Mouse (Mus musculus): ENCODE results near the gene Tnfaip6.
A peak's percentile ranks its signal among the peaks of the same experiment; 100 is the strongest.

Tnfaip6 gene

DNA sequence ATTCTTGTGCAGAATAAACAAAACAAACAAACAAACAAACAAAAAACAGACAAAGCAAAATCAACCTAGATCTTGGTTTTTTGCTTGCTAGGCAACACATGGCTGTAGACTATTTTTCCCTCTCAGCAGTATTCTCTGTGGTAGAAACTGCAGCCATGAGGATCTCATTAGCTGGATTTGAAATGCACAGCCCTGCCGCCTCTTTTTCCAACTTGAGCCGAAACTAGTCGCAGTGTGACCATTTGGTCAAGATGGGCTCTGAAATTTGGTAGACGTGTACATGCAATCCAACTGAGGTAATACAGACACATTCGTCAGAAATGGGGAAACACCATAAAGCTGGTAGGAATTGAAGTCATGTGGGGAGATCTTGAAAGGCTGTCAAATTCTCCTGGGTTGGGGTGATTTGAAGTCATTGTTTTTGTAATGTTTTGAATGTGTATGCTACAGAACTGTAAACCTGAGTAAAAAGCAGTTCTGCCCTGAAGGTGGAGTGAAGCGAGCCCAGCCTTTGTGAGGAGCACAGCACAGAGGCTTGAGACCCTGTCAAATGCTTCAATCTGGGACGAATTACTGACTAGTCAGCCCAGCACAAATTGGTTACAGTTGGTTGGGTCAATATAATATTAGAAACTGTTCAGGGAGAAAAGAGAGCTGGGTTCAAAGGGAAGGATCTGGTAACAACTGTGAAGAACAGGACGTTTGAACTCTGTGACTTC is 1.4 kb downstream of the Tnfaip6 start:
- no peak for TF ChIP-seq NANOG (IDR thresholded peaks at IDR 0.05; ENCODE audit: borderline replicate concordance, low read length)
- no peak for TF ChIP-seq POU5F1 (IDR thresholded peaks at IDR 0.05; ENCODE audit: borderline replicate concordance, low read length)
- no peak for TF ChIP-seq CTCF (conservative IDR thresholded peaks at IDR 0.05; ENCODE audit: low read length)
- Histone ChIP-seq H3K4me3 (replicated peaks; ENCODE audit: low read length) (no peak overlapping the region), H3K36me3 (ENCODE audit: insufficient read depth, low read length) (no peaks in the 10 kb centered on the region), H3K27me3 (ENCODE audit: insufficient read depth, low read length) (peaks cover 17% of the 10 kb centered on the region), H3K4me1 (replicated peaks; ENCODE audit: low read depth, low read length) (peaks cover 45% of the 10 kb centered on the region), H3K9me3 (ENCODE audit: low read length) (no peaks in the 10 kb centered on the region)

DNA sequence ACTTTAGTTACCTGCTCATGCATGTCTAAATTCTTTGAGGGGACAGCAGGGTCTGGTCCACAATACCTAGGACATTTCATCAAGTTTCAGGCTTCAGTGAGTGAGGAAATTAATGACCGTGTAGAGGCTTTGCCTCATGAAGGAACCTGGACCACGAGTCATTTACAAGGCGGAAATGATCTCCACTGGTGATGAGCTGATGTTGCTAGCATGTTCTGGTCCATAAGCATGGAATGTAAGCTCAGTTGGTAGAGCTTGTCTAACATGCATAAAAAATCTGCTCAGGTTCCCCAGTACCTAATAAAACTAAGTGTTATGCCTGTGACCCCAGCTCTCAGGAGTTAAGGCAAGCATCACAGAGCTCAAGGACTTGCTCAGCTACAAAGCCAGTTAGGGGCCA is 4.3 kb downstream of the Tnfaip6 start:
- Histone ChIP-seq H3K27me3 (ENCODE audit: insufficient read depth, low read length) (peaks cover 17% of the 10 kb centered on the region), H3K4me3 (replicated peaks; ENCODE audit: low read length) (no peak overlapping the region), H3K9me3 (ENCODE audit: low read length) (no peaks in the 10 kb centered on the region), H3K4me1 (replicated peaks; ENCODE audit: low read depth, low read length) (peaks cover 22% of the 10 kb centered on the region), H3K36me3 (ENCODE audit: insufficient read depth, low read length) (no peaks in the 10 kb centered on the region)
- TF ChIP-seq NANOG (IDR thresholded peaks at IDR 0.05; ENCODE audit: borderline replicate concordance, low read length) = no peak
- TF ChIP-seq POU5F1 (IDR thresholded peaks at IDR 0.05; ENCODE audit: borderline replicate concordance, low read length) = no peak
- TF ChIP-seq CTCF (conservative IDR thresholded peaks at IDR 0.05; ENCODE audit: low read length) = no peak

DNA sequence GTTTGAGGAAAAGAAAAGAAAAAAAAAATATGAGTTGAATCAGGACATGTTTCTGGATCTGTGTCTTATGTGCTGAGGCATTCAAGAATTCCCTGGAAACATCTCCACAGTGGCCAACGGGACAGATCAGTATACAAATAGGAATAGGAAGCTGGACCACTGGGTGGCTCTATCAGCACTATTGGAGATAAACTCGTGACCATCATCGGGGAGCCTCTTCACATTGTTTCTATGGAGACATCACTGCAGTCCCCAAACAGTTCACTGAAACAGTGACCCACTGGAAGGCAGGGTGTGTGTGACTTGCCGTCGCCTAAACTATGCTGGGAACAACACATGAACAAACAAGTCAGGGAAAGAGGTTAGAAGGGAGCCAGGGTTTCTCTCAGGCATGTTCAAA is 4.9 kb downstream of the Tnfaip6 start:
- Histone ChIP-seq H3K27me3 (ENCODE audit: insufficient read depth, low read length) (peaks cover 15% of the 10 kb centered on the region), H3K4me3 (replicated peaks; ENCODE audit: low read length) (no peak overlapping the region), H3K4me1 (replicated peaks; ENCODE audit: low read depth, low read length) (peaks cover 17% of the 10 kb centered on the region), H3K9me3 (ENCODE audit: low read length) (no peaks in the 10 kb centered on the region), H3K36me3 (ENCODE audit: insufficient read depth, low read length) (no peaks in the 10 kb centered on the region)
- TF ChIP-seq NANOG (IDR thresholded peaks at IDR 0.05; ENCODE audit: borderline replicate concordance, low read length) = no peak
- no peak for TF ChIP-seq CTCF (conservative IDR thresholded peaks at IDR 0.05; ENCODE audit: low read length)
- no peak for TF ChIP-seq POU5F1 (IDR thresholded peaks at IDR 0.05; ENCODE audit: borderline replicate concordance, low read length)

DNA sequence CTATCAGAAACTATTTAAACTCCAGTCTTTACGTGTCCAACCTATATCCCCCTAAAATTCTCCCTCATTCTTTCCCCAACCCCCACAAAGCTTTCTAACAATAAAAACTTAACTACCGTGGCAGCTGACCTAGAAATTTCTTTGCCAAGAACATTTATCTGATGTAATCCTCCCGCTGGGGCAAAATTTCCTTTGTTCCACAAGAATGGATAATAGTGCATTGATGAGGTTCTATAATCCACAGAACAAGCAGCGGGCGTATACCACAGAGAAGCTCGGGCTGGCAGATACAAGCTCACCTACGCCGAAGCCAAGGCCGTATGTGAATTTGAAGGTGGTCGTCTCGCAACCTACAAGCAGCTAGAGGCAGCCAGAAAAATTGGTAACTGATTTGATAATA is 5.7 kb downstream of the Tnfaip6 start:
- TF ChIP-seq NANOG (IDR thresholded peaks at IDR 0.05; ENCODE audit: borderline replicate concordance, low read length) (no peak), POU5F1 (IDR thresholded peaks at IDR 0.05; ENCODE audit: borderline replicate concordance, low read length) (no peak), CTCF (conservative IDR thresholded peaks at IDR 0.05; ENCODE audit: low read length) (no peak)
- Histone ChIP-seq H3K9me3 (ENCODE audit: low read length) (no peaks in the 10 kb centered on the region), H3K4me3 (replicated peaks; ENCODE audit: low read length) (no peak overlapping the region), H3K27me3 (ENCODE audit: insufficient read depth, low read length) (peaks cover 10% of the 10 kb centered on the region), H3K36me3 (ENCODE audit: insufficient read depth, low read length) (no peaks in the 10 kb centered on the region), H3K4me1 (replicated peaks; ENCODE audit: low read depth, low read length) (peaks cover 10% of the 10 kb centered on the region)

DNA sequence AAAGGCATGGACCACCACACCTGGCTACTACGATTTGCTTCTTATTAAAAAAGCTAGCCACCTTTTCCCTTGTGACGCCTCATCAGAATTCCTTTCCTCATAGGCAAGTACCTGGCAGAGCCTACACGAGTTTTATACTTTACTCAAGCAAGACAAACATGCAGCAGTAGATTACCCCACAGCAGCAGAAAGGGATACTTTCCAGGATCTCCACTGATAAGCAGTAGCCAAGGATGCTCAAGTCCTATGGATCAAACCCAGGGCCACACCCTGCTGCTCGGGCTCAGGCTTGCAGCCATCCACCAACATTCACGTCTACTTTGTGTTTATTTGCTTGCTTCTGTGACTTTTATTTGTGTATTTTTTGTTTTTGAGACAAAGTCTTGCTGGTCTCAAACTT is 8.2 kb downstream of the Tnfaip6 start:
- H3K4me1 ChIP-seq (replicated peaks; ENCODE audit: low read depth, low read length) = peaks cover 9% of the 10 kb centered on the region
- H3K4me3 ChIP-seq (replicated peaks; ENCODE audit: low read length) = no peak overlapping the region
- H3K27me3 ChIP-seq (ENCODE audit: insufficient read depth, low read length) = no peaks in the 10 kb centered on the region
- TF ChIP-seq NANOG (IDR thresholded peaks at IDR 0.05; ENCODE audit: borderline replicate concordance, low read length) (no peak), POU5F1 (IDR thresholded peaks at IDR 0.05; ENCODE audit: borderline replicate concordance, low read length) (no peak), CTCF (conservative IDR thresholded peaks at IDR 0.05; ENCODE audit: low read length) (no peak)
- no peaks in the 10 kb centered on the region for H3K9me3 ChIP-seq (ENCODE audit: low read length)
- no peaks in the 10 kb centered on the region for H3K36me3 ChIP-seq (ENCODE audit: insufficient read depth, low read length)

DNA sequence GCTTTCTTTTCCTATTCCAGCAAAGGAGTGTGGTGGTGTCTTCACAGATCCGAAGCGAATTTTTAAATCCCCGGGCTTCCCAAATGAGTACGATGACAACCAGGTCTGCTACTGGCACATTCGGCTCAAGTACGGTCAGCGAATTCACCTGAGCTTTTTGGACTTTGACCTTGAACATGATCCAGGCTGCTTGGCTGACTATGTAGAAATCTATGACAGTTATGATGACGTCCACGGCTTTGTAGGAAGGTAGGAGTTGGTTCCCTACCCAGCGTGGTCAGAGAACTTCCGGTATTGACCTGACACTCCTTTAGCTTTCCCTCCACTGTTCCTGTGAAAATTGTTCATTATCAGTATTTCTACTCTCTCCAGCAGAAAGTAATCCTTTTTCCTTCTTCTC is 13.0 kb downstream of the Tnfaip6 start:
- Histone ChIP-seq H3K36me3 (ENCODE audit: insufficient read depth, low read length) (no peaks in the 10 kb centered on the region), H3K27me3 (ENCODE audit: insufficient read depth, low read length) (no peaks in the 10 kb centered on the region), H3K9me3 (ENCODE audit: low read length) (no peaks in the 10 kb centered on the region), H3K4me3 (replicated peaks; ENCODE audit: low read length) (no peak overlapping the region), H3K4me1 (replicated peaks; ENCODE audit: low read depth, low read length) (peaks cover 17% of the 10 kb centered on the region)
- TF ChIP-seq POU5F1 (IDR thresholded peaks at IDR 0.05; ENCODE audit: borderline replicate concordance, low read length) (no peak), NANOG (IDR thresholded peaks at IDR 0.05; ENCODE audit: borderline replicate concordance, low read length) (no peak), CTCF (conservative IDR thresholded peaks at IDR 0.05; ENCODE audit: low read length) (no peak)

DNA sequence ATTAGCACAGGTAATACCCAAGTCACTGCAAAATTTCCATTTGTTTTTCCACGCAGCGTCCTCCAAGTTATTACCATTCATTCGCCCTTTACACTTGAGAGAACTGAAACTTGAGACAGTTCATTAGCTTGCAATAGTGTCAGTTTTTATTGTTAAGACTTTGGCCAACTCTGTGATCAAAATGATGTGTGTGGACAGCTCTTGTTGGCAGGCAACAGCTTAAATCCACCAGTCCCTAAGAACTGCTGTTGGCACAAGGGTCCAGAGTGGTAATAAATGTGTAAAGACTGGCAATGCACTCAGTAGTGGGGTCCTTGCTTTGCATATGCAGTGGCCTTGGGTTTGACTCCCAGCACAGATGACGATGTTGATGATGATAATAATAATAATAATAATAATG is 14.5 kb downstream of the Tnfaip6 start:
- H3K27me3 ChIP-seq (ENCODE audit: insufficient read depth, low read length) = no peaks in the 10 kb centered on the region
- TF ChIP-seq NANOG (IDR thresholded peaks at IDR 0.05; ENCODE audit: borderline replicate concordance, low read length) = no peak
- H3K4me3 ChIP-seq (replicated peaks; ENCODE audit: low read length) = no peak overlapping the region
- H3K36me3 ChIP-seq (ENCODE audit: insufficient read depth, low read length) = no peaks in the 10 kb centered on the region
- no peaks in the 10 kb centered on the region for H3K9me3 ChIP-seq (ENCODE audit: low read length)
- H3K4me1 ChIP-seq (replicated peaks; ENCODE audit: low read depth, low read length) = peaks cover 17% of the 10 kb centered on the region

DNA sequence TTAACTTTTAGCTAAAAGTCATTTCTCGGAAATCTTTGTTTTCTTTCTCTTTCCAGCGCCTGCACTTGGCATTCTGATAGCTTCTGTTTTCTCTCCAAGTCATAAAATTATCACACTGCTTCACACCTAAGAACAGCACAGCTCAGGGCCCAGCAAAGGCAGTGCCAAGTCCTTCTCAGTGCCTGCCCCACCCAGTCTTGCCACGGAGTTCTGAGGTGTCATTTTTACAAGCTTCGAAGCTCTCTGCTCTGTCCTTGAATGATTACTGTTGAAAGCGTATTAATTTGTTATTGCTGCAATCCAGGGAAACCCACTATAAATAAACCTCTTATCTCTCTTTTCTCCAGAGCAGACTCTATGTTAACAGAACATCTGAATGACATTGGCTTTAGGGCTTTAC is 15.7 kb downstream of the Tnfaip6 start:
- Histone ChIP-seq H3K4me3 (replicated peaks; ENCODE audit: low read length) (no peak overlapping the region), H3K36me3 (ENCODE audit: insufficient read depth, low read length) (no peaks in the 10 kb centered on the region), H3K9me3 (ENCODE audit: low read length) (no peaks in the 10 kb centered on the region), H3K4me1 (replicated peaks; ENCODE audit: low read depth, low read length) (peaks cover 17% of the 10 kb centered on the region), H3K27me3 (ENCODE audit: insufficient read depth, low read length) (no peaks in the 10 kb centered on the region)
- TF ChIP-seq NANOG (IDR thresholded peaks at IDR 0.05; ENCODE audit: borderline replicate concordance, low read length) (no peak), POU5F1 (IDR thresholded peaks at IDR 0.05; ENCODE audit: borderline replicate concordance, low read length) (no peak), CTCF (conservative IDR thresholded peaks at IDR 0.05; ENCODE audit: low read length) (no peak)

DNA sequence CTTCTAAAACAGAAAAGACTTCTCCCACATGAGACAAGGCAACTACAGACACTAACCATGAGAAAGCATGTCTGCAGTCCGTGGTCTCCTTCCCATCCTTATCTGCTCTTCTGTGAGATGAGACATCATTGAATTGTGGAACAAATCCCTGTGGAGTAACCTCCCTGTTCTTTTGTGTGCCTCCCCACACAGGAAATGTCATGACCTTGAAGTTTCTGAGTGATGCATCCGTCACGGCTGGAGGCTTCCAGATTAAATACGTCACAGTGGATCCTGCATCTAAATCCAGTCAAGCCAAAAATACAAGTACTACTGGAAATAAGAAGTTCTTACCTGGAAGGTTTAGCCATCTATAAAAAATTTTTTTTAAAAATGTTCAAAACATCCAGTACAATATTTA is 17.8 kb downstream of the Tnfaip6 start:
- no peaks in the 10 kb centered on the region for H3K36me3 ChIP-seq (ENCODE audit: insufficient read depth, low read length)
- H3K27me3 ChIP-seq (ENCODE audit: insufficient read depth, low read length) = no peaks in the 10 kb centered on the region
- H3K4me1 ChIP-seq (replicated peaks; ENCODE audit: low read depth, low read length) = peaks cover 20% of the 10 kb centered on the region
- no peak overlapping the region for H3K4me3 ChIP-seq (replicated peaks; ENCODE audit: low read length)
- TF ChIP-seq CTCF (conservative IDR thresholded peaks at IDR 0.05; ENCODE audit: low read length) = no peak
- TF ChIP-seq POU5F1 (IDR thresholded peaks at IDR 0.05; ENCODE audit: borderline replicate concordance, low read length) = no peak
- TF ChIP-seq NANOG (IDR thresholded peaks at IDR 0.05; ENCODE audit: borderline replicate concordance, low read length) = peak; percentile 58; the same call in 1 of the 2 replicates
- no peaks in the 10 kb centered on the region for H3K9me3 ChIP-seq (ENCODE audit: low read length)
